Mouse (Mus musculus) left cerebral cortex, postnatal 10 days (tissue): ENCODE results near the gene Marveld2. TPM values are rescaled to one million over a fixed set of nuclear protein-coding genes. Genes with fewer than 3 reads are reported as not detected.

ENCODE experiments used
- DNase-seq, 2 experiments: peaks; one replicate each; pipeline ENCODE4 v3.0.0; 2021 to 2022; ENCODE audit warnings: low spot score in 2 of 2, mixed read lengths in 1 of 2; ENCODE audit errors: extremely low spot score in 1 of 2
- intact Hi-C: fragments of 180-260 bp; cut with DNase I; formaldehyde crosslinking; loops from one replicate; pipeline ENCODE4 v1.15.1; 2025
- total RNA-seq, 2 experiments: library from RNA; stranded (reverse); gene quantifications; 2 replicates each; pipeline ENCODE4 v1.2.3; 2021

The Marveld2 gene
- total RNA-seq, 2 experiments from 2014 or later: 1.2 to 2.6 TPM

DNA sequence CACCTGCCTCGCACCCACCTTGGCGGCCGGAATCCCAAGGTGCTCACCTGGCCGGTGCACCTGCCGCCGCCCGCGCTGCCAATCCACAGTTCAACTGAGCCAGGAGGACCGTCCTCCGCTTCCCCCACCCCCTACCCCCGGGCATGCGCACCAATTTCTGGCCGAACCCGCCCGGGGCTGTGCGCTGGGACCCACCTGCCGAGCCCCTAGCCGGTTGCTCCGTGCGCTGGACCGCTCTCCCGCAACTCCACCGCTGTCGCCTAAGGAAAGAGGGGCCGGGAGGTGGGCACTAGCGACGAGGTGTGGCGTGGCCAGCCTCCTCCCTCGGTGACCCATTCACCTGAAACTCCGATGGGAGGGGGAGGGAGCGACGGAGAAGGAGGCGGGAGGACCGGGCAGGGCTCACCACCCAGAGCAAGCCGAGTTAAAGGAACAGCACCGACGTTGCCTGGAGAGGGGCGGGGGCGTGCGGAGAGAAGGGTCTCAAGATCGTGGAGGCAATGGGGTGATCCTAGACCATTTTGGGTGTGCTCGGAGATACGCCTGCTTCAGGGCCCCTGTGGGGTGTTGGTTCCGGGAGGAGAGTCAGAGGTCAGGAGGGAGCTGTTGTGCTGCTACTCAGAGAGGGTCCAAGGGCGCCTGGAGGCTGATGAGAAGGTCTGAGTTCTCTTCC is 64.3 kb downstream of the Marveld2 start, which contains the start of gene Ocln:
Gene Ocln (minus strand): TSS at position 350 of the 673 bp plus-strand sequence.
- intact Hi-C loops: no loop called here
- DNase-seq: peak in 1 of 2 experiments; percentile 70

GRCm38 (mm10) chr13:100552009-100552368 is 64.8 kb downstream of the Marveld2 start:
- DNase-seq: no peak
- intact Hi-C loops: no loop called here

GRCm38 (mm10) chr13:100551371-100552008 is 65.3 kb downstream of the Marveld2 start:
- DNase-seq: peak in 1 of 2 experiments; percentile 44

GRCm38 (mm10) chr13:100547269-100547668 is 69.5 kb downstream of the Marveld2 start:
- intact Hi-C loops: no loop called here
- no peak for DNase-seq

More at GRCm38 (mm10) chr13:100551371-100552008, 65.3 kb downstream of the Marveld2 start:
- intact Hi-C loops: no loop called here

Other genes starting within 250 kb of the Marveld2 start
- gene Naip1, start 164.1 kb downstream of the Marveld2 start, total RNA-seq: under 1 TPM; 0.18 to 0.41 TPM
- gene Gtf2h2, start 124.4 kb downstream of the Marveld2 start, total RNA-seq: 10 to 100 TPM; 42.8 to 44.2 TPM
- 1 to 10 TPM; 9.5 to 9.6 TPM for gene Ocln, start 64.3 kb downstream of the Marveld2 start, total RNA-seq
- gene Ak6, start 34.0 kb upstream of the Marveld2 start, total RNA-seq: 100 to 1,000 TPM; 110 to 115 TPM
- 10 to 100 TPM; 13.0 to 13.3 TPM for gene Rad17, start 34.1 kb upstream of the Marveld2 start, total RNA-seq
- gene Taf9, start 34.6 kb upstream of the Marveld2 start, total RNA-seq: 10 to 100 TPM; 23.2 to 29.3 TPM
- under 1 TPM; 0.47 to 0.79 TPM for gene Ccdc125, start 52.7 kb upstream of the Marveld2 start, total RNA-seq
- 10 to 100 TPM; 33.6 to 37.3 TPM for gene Cdk7, start 114.0 kb upstream of the Marveld2 start, total RNA-seq
- gene Mrps36, start 127.7 kb upstream of the Marveld2 start, total RNA-seq: 10 to 100 TPM; 65.3 to 65.6 TPM
- 1 to 10 TPM; 1.8 to 3.1 TPM for gene Cenph, start 158.9 kb upstream of the Marveld2 start, total RNA-seq
- gene Ccnb1, start 169.6 kb upstream of the Marveld2 start, total RNA-seq: 1 to 10 TPM; 3.9 to 6.5 TPM
- 10 to 100 TPM; 40.1 to 42.8 TPM for gene Slc30a5, start 216.5 kb upstream of the Marveld2 start, total RNA-seq